Mouse (Mus musculus): ENCODE data around the gene Col13a1.

DNA sequence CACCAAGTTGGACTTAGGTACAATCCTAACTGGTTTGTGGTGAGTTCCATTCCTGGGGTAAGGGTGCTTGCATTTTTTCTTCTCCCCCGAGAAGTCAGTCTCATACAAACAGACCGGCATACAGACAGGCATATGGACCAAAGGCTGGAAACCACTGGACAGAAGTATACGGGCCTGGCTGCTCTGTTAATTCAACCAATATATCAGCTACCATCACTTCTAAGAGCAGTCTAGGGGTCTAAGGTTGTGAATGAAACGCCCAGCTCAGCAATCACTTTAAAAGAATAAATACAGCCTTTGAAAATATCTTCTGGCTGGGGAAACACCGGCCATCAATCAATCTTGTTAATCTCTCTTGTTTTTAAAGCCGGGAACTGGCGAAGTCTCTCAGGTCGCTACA, 183.4 kb downstream of the Col13a1 start:
- no peak for TF ChIP-seq CTCF (conservative IDR thresholded peaks at IDR 0.05 in 1 of 2, IDR thresholded peaks at IDR 0.05 in 1 of 2; ENCODE audit: low read depth in 2 of 2, low read length in 2 of 2)
- no peak for TF ChIP-seq GABPA (IDR thresholded peaks at IDR 0.05; ENCODE audit: insufficient replicate concordance, low read depth, low read length)
- no peak for TF ChIP-seq USF1 (IDR thresholded peaks at IDR 0.05; ENCODE audit: low read depth, low read length)
- no peak for TF ChIP-seq EP300 (IDR thresholded peaks at IDR 0.05; ENCODE audit: low read length)
- no peak for TF ChIP-seq TCF12 (IDR thresholded peaks at IDR 0.05; ENCODE audit: low read depth, low read length)
- no peak for TF ChIP-seq MYC (IDR thresholded peaks at IDR 0.05; ENCODE audit: low read depth, low read length)
